Mouse (Mus musculus) G1E (cell line): ENCODE data around the gene Adpgk.

Experiments
- CTCF ChIP-seq: IDR thresholded peaks from 2 replicates; pipeline ENCODE4 v1.5.1; 2012; ENCODE audit warnings: low read depth, low read length, inconsistent platforms, mixed read lengths
- POLR2AphosphoS5 ChIP-seq: IDR thresholded peaks from 2 replicates; pipeline ENCODE4 v1.6.1; 2012; ENCODE audit warnings: low read depth, low read length, inconsistent platforms; ENCODE audit not compliant: insufficient replicate concordance
- TAL1 ChIP-seq: conservative IDR thresholded peaks from 2 replicates; pipeline ENCODE4 v1.6.1; 2012; ENCODE audit warnings: low read depth, low read length, inconsistent platforms, mixed read lengths

DNA sequence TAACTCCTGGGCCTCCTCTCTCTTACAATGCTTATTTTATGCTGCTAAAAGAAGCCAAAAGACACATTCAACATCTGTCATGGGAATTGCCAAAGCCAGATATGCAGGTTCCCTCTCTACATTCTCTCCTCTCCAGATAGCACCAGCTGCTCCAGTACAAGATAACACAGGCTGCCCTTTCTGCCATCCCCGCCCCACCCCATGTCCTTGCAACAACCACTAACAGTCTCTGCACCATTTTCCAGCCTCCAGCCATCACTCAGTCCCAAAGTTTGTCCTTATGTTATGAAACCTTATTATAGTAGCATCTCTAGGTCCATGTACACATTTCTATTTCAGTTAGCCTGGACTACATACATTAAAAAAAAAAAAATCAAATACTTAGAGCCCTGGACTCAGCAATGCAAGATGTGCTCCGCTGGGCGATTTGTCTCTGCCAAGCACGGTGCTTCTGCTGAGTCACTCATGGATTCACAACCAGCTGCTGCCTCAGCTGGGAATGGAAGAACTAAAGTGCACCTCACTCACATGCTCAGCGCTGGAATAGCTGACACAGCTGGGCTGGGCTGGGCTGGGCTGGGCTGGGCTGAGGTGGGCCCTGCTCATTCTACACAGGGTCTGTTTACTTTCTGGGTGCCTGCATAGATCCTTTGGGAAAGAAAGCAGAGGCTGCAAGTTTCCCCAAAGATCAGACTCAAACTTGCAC, 36.5 kb upstream of the Adpgk start:
- no peak for TF ChIP-seq CTCF
- TF ChIP-seq TAL1, result no peak
- TF ChIP-seq POLR2AphosphoS5, result no peak
